Mouse (Mus musculus) MEL (cell line): Measurements from ENCODE around the gene Hspa2. TPM values are rescaled to one million over a fixed set of nuclear protein-coding genes. Genes with fewer than 3 reads are reported as not detected.
A peak's percentile ranks its signal among the peaks of the same experiment; 100 is the strongest.

ENCODE experiments used
- DNase-seq: peaks from one replicate; pipeline ENCODE4 v3.0.0; 2011; ENCODE audit warnings: low read depth, low spot score
- H3K27ac ChIP-seq: 2 replicates; pipeline ENCODE4 v1.5.1; 2012; ENCODE audit warnings: low read depth, mild to moderate bottlenecking, control low read depth, low read length, moderate library complexity; ENCODE audit not compliant: control insufficient read depth
- H3K27me3 ChIP-seq, 2 experiments: fragments of 150-350 bp in 1 of 2; sonication (generic) in 1 of 2; 2 replicates each; pipeline ENCODE4 v1.6.1; 2012; ENCODE audit warnings: low read length in 2 of 2, mild to moderate bottlenecking in 2 of 2, improper control_type of control experiment in 1 of 2, moderate library complexity in 1 of 2; ENCODE audit not compliant: insufficient read depth in 2 of 2, control insufficient read depth in 1 of 2
- H3K36me3 ChIP-seq, 2 experiments: 2 replicates each; pipeline ENCODE4 v1.6.1; 2012 to 2014; ENCODE audit warnings: low read length in 2 of 2, improper control_type of control experiment in 1 of 2, inconsistent platforms in 1 of 2, mild to moderate bottlenecking in 1 of 2; ENCODE audit not compliant: insufficient read depth in 2 of 2, control insufficient read depth in 1 of 2
- H3K4me1 ChIP-seq, 2 experiments: fragments of 150-350 bp in 1 of 2; sonication (generic) in 1 of 2; 2 replicates each; pipeline ENCODE4 v1.6.1; 2012; ENCODE audit warnings: low read length in 2 of 2, improper control_type of control experiment in 1 of 2, mild to moderate bottlenecking in 1 of 2; ENCODE audit not compliant: insufficient read depth in 2 of 2, control insufficient read depth in 1 of 2
- H3K4me3 ChIP-seq, 2 experiments: fragments of 150-350 bp in 1 of 2; sonication (generic) in 1 of 2; 2 replicates each; pipeline ENCODE4 v1.5.1; 2012; ENCODE audit warnings: low read depth in 2 of 2, low read length in 2 of 2, mild to moderate bottlenecking in 2 of 2, moderate library complexity in 2 of 2, control low read depth in 1 of 2, improper control_type of control experiment in 1 of 2; ENCODE audit not compliant: control insufficient read depth in 1 of 2, insufficient read depth in 1 of 2
- H3K79me2 ChIP-seq: 2 replicates; pipeline ENCODE4 v1.6.1; 2012; ENCODE audit warnings: mild to moderate bottlenecking, low read length, moderate library complexity; ENCODE audit not compliant: control insufficient read depth, poor library complexity, insufficient read depth
- H3K9ac ChIP-seq: 2 replicates; pipeline ENCODE4 v1.6.1; 2012; ENCODE audit warnings: low read depth, mild to moderate bottlenecking, control low read depth, low read length, moderate library complexity; ENCODE audit not compliant: control insufficient read depth, poor library complexity, severe bottlenecking
- H3K9me3 ChIP-seq: fragments of 150-350 bp; sonication (generic); replicated peaks from 2 replicates; pipeline ENCODE4 v1.6.1; 2012; ENCODE audit warnings: mild to moderate bottlenecking, low read length, improper control_type of control experiment, moderate library complexity; ENCODE audit not compliant: insufficient read depth
- CTCF ChIP-seq, 3 experiments: IDR thresholded peaks in 2 of 3; conservative IDR thresholded peaks in 1 of 3; 2 replicates each; pipeline ENCODE4 v1.5.1; 2011 to 2012; ENCODE audit warnings: low read length in 3 of 3, low read depth in 2 of 3, mild to moderate bottlenecking in 2 of 3, improper control_type of control experiment in 1 of 3, inconsistent platforms in 1 of 3, mixed read lengths in 1 of 3, moderate library complexity in 1 of 3; ENCODE audit not compliant: control insufficient read depth in 1 of 3, insufficient read depth in 1 of 3, poor library complexity in 1 of 3, severe bottlenecking in 1 of 3
- E2F4 ChIP-seq: IDR thresholded peaks from 2 replicates; pipeline ENCODE4 v1.6.1; 2011; ENCODE audit warnings: low read depth, low read length, improper control_type of control experiment, borderline replicate concordance
- ELF1 ChIP-seq: IDR thresholded peaks from 2 replicates; pipeline ENCODE4 v1.6.1; 2014; ENCODE audit warnings: low read depth, mild to moderate bottlenecking, inconsistent platforms, low read length, improper control_type of control experiment, moderate library complexity
- MAX ChIP-seq: IDR thresholded peaks from 2 replicates; pipeline ENCODE4 v1.6.1; 2011; ENCODE audit warnings: low read length, improper control_type of control experiment
- MAZ ChIP-seq: IDR thresholded peaks from 2 replicates; pipeline ENCODE4 v1.6.1; 2012; ENCODE audit warnings: low read depth, mild to moderate bottlenecking, inconsistent platforms, low read length, improper control_type of control experiment
- MXI1 ChIP-seq: IDR thresholded peaks from 2 replicates; pipeline ENCODE4 v1.6.1; 2011; ENCODE audit warnings: mild to moderate bottlenecking, low read depth, low read length, improper control_type of control experiment
- MYC ChIP-seq: IDR thresholded peaks from 2 replicates; pipeline ENCODE4 v1.6.1; 2011; ENCODE audit warnings: low read depth, mild to moderate bottlenecking, low read length, improper control_type of control experiment, moderate library complexity
- POLR2AphosphoS2 ChIP-seq: IDR thresholded peaks from 2 replicates; pipeline ENCODE4 v1.6.1; 2011; ENCODE audit warnings: low read length, improper control_type of control experiment
- RAD21 ChIP-seq: IDR thresholded peaks from 2 replicates; pipeline ENCODE4 v1.6.1; 2011; ENCODE audit warnings: mild to moderate bottlenecking, low read depth, low read length, improper control_type of control experiment
- SMC3 ChIP-seq: IDR thresholded peaks from 2 replicates; pipeline ENCODE4 v1.6.1; 2011; ENCODE audit warnings: low read depth, low read length, improper control_type of control experiment
- TCF12 ChIP-seq: IDR thresholded peaks from 2 replicates; pipeline ENCODE4 v1.6.1; 2014; ENCODE audit warnings: low read depth, mild to moderate bottlenecking, inconsistent platforms, low read length, improper control_type of control experiment, moderate library complexity
- USF1 ChIP-seq: IDR thresholded peaks from 2 replicates; pipeline ENCODE4 v1.6.1; 2014; ENCODE audit warnings: low read depth, mild to moderate bottlenecking, inconsistent platforms, low read length, improper control_type of control experiment, moderate library complexity
- ZC3H11A ChIP-seq: IDR thresholded peaks from 2 replicates; pipeline ENCODE4 v1.6.1; 2012; ENCODE audit warnings: low read depth, mild to moderate bottlenecking, inconsistent platforms, low read length, improper control_type of control experiment
- ZMIZ1 ChIP-seq: IDR thresholded peaks from 2 replicates; pipeline ENCODE4 v1.6.1; 2012; ENCODE audit warnings: low read depth, mild to moderate bottlenecking, inconsistent platforms, low read length, improper control_type of control experiment, moderate library complexity
- ZNF384 ChIP-seq: IDR thresholded peaks from 2 replicates; pipeline ENCODE4 v1.6.1; 2012; ENCODE audit warnings: low read depth, mild to moderate bottlenecking, inconsistent platforms, low read length, improper control_type of control experiment
- polyA plus RNA-seq, 2 experiments: library from polyadenylated mRNA; stranded (reverse) in 1 of 2; unstranded in 1 of 2; fragments of >175 nt in 1 of 2; fragments of >200 nt in 1 of 2; gene quantifications; 2 replicates each; pipeline versions ENCODE4 v1.2.1 to v1.2.4; 2012; ENCODE audit warnings: low replicate concordance in 2 of 2, low read depth in 1 of 2; ENCODE audit not compliant: insufficient read length in 2 of 2, insufficient read depth in 1 of 2, missing spikeins in 1 of 2
- total RNA-seq: library from RNA; depleted of rRNA; stranded (reverse); fragments of 300-350 nt; gene quantifications from 2 replicates; pipeline ENCODE4 v1.2.3, GENCODE M21; 2012

Hspa2 gene
- total and polyA plus RNA-seq, 3 experiments = 6.6 to 9.3 TPM; not detected in 1

- Histone ChIP-seq H3K27ac (no peak overlapping the region), H3K36me3 (peaks cover 8 to 38% of the 10 kb centered on the region in 2 experiments), H3K4me1 (peaks cover 17 to 20% of the 10 kb centered on the region in 2 experiments), H3K27me3 (no peaks in the 10 kb centered on the region), H3K79me2 (0 out of 2 replicates have a peak, but pooled peaks cover 1% of the 10 kb centered on the region), H3K4me3 (no peak overlapping the region), H3K9me3 (no peaks in the 10 kb centered on the region)
- no peak for DNase-seq
- TF ChIP-seq TCF12 = no peak
- no peak for TF ChIP-seq CTCF (IDR thresholded peaks at IDR 0.05 in 2 of 3, conservative IDR thresholded peaks at IDR 0.05 in 1 of 3; ENCODE audit: control insufficient read depth in 1 of 3, insufficient read depth in 1 of 3, low read depth in 2 of 3, low read length in 3 of 3, poor library complexity in 1 of 3, severe bottlenecking in 1 of 3)
- TF ChIP-seq MXI1 = no peak
- TF ChIP-seq, all 39 proteins: peak for 0
- no peak overlapping the region for H3K9ac ChIP-seq
These were observed 11.0 kb upstream of the Hspa2 start for GRCm38 (mm10) chr12:76392979-76393378.

GRCm38 (mm10) chr12:76397281-76397680, 6.7 kb upstream of the Hspa2 start:
- H3K27ac ChIP-seq = no peak overlapping the region
- peaks cover 0 to 2% of the 10 kb centered on the region in 2 experiments; a peak in 1 of 4 replicates for H3K36me3 ChIP-seq
- H3K9me3 ChIP-seq = no peaks in the 10 kb centered on the region
- no peak overlapping the region for H3K4me3 ChIP-seq
- H3K4me1 ChIP-seq = no peaks in the 10 kb centered on the region
- no peaks in the 10 kb centered on the region for H3K79me2 ChIP-seq
- DNase-seq = no peak
- H3K9ac ChIP-seq = no peak overlapping the region
- no peak for TF ChIP-seq ZC3H11A
- no peak for TF ChIP-seq ZNF384
- TF ChIP-seq MYC = no peak
- no peak for TF ChIP-seq POLR2AphosphoS2
- TF ChIP-seq MXI1 = no peak
- no peak for TF ChIP-seq MAX
- TF ChIP-seq MAZ = no peak
- no peak for TF ChIP-seq ZMIZ1
- no peak for TF ChIP-seq ELF1
- TF ChIP-seq USF1 = no peak
- no peaks in the 10 kb centered on the region for H3K27me3 ChIP-seq

GRCm38 (mm10) chr12:76401674-76402073, 2.3 kb upstream of the Hspa2 start:
- H3K36me3 ChIP-seq = peaks cover 0 to 5% of the 10 kb centered on the region in 2 experiments; a peak in 1 of 4 replicates
- H3K9ac ChIP-seq = no peak overlapping the region
- peak; percentile 62 for DNase-seq
- no peak for TF ChIP-seq ELF1
- TF ChIP-seq ZC3H11A = peak; percentile 33; the same call in 1 of the 2 replicates
- TF ChIP-seq CTCF (IDR thresholded peaks at IDR 0.05 in 2 of 3, conservative IDR thresholded peaks at IDR 0.05 in 1 of 3; ENCODE audit: control insufficient read depth in 1 of 3, insufficient read depth in 1 of 3, low read depth in 2 of 3, low read length in 3 of 3, poor library complexity in 1 of 3, severe bottlenecking in 1 of 3) = peak; percentile 54 to 56 (median 55)
- peak; percentile 58 for TF ChIP-seq SMC3
- TF ChIP-seq USF1 = peak; percentile 15; the same call in 1 of the 2 replicates
- no peak for TF ChIP-seq E2F4
- peak; percentile 40 for TF ChIP-seq RAD21
- no peaks in the 10 kb centered on the region for H3K9me3 ChIP-seq
- H3K79me2 ChIP-seq = no peaks in the 10 kb centered on the region; the same call in 1 of the 2 replicates
- peaks cover 2 to 3% of the 10 kb centered on the region in 2 experiments; a peak in 1 of 4 replicates for H3K4me1 ChIP-seq
- no peaks in the 10 kb centered on the region for H3K27me3 ChIP-seq
- no peak overlapping the region for H3K27ac ChIP-seq
- no peak overlapping the region for H3K4me3 ChIP-seq
